Mouse (Mus musculus) C2C12 (cell line): ENCODE measurements around the gene Vtn.

Experiments
- CEBPB ChIP-seq: IDR thresholded peaks from one replicate; pipeline ENCODE4 v1.6.1; 2011; ENCODE audit warnings: low read depth, mild to moderate bottlenecking, control low read depth, moderate library complexity
- CTCF ChIP-seq: IDR thresholded peaks from one replicate; pipeline ENCODE4 v1.5.1; 2011; ENCODE audit not compliant: control insufficient read depth, insufficient read depth, insufficient read length
- FOSL1 ChIP-seq: IDR thresholded peaks from one replicate; pipeline ENCODE4 v1.8.0; 2011; ENCODE audit warnings: mild to moderate bottlenecking, low read length; ENCODE audit not compliant: poor library complexity, insufficient read depth, severe bottlenecking
- MAX ChIP-seq: IDR thresholded peaks from one replicate; pipeline ENCODE4 v1.6.1; 2011; ENCODE audit warnings: mild to moderate bottlenecking, control low read depth
- MYOD1 ChIP-seq: IDR thresholded peaks from one replicate; pipeline ENCODE4 v1.6.1; 2011; ENCODE audit warnings: low read depth; ENCODE audit not compliant: control insufficient read depth, insufficient read length
- USF1 ChIP-seq: IDR thresholded peaks from one replicate; pipeline ENCODE4 v1.6.1; 2011; ENCODE audit warnings: low read depth, mild to moderate bottlenecking, control low read depth, moderate library complexity

DNA sequence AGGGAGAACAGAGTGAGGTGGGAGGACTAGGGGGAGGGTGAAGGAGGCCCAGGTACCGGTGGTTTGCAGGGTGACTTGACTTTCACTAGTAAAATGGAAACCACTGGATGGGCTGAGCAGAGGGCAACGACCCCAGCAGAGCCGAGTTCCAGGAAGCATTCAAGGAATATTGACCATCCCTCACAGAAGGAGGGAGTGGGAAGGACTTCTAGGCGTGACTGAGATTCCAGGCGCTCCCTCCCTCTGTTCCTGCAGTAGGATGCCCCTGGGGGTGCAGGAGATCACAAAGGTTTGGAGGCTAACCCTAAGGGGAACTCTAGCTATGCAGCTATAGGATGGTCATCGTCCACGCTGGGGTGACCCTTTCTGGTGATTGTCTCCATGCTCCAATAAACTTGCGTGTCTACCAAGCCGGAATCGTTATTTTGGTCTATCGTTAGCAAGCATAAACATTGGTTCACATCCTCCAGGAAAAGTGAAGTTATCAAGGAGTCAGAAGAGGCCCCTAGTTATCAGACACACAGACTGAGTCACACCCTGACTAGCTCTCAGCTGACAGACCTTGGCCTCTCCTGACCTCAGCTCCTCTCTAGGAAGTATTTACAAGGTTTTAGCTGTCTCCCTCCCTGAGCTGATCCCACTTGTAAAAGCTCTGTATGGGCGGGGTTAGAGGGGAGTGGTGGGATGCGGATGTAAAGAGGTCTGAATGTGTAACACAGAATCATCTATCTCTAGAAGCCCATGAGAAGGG lies 35.4 kb upstream of the Vtn start:
- TF ChIP-seq CTCF (no peak), USF1 (no peak), MAX (no peak), CEBPB (no peak), MYOD1 (no peak), FOSL1 (no peak)
